Mouse (Mus musculus) C2C12 (cell line): ENCODE data around the gene Calm2. TPM values are rescaled to one million over a fixed set of nuclear protein-coding genes. Genes with fewer than 3 reads are reported as not detected.

Source experiments
- H3K27me3 ChIP-seq: one replicate; pipeline ENCODE4 v1.6.1; 2011; ENCODE audit not compliant: control insufficient read depth, insufficient read depth, insufficient read length
- H3K36me3 ChIP-seq: one replicate; pipeline ENCODE4 v1.6.1; 2011; ENCODE audit not compliant: control insufficient read depth, insufficient read depth
- H3K4me3 ChIP-seq: one replicate; pipeline ENCODE4 v1.5.1; 2011; ENCODE audit warnings: mild to moderate bottlenecking, control low read depth; ENCODE audit not compliant: poor library complexity, insufficient read depth, severe bottlenecking
- H3K79me2 ChIP-seq: one replicate; pipeline ENCODE4 v1.6.1; 2011; ENCODE audit not compliant: control insufficient read depth, insufficient read depth
- H3K79me3 ChIP-seq: one replicate; pipeline ENCODE4 v1.6.1; 2011; ENCODE audit warnings: low read depth, control low read depth
- H3ac ChIP-seq: one replicate; pipeline ENCODE3; 2011; ENCODE audit warnings: low read depth; ENCODE audit not compliant: control insufficient read depth, insufficient read length
- CEBPB ChIP-seq: IDR thresholded peaks from one replicate; pipeline ENCODE4 v1.6.1; 2011; ENCODE audit warnings: low read depth, mild to moderate bottlenecking, control low read depth, moderate library complexity
- CTCF ChIP-seq: IDR thresholded peaks from one replicate; pipeline ENCODE4 v1.5.1; 2011; ENCODE audit not compliant: control insufficient read depth, insufficient read depth, insufficient read length
- FOSL1 ChIP-seq: IDR thresholded peaks from one replicate; pipeline ENCODE4 v1.8.0; 2011; ENCODE audit warnings: mild to moderate bottlenecking, low read length; ENCODE audit not compliant: poor library complexity, insufficient read depth, severe bottlenecking
- MAX ChIP-seq: IDR thresholded peaks from one replicate; pipeline ENCODE4 v1.6.1; 2011; ENCODE audit warnings: mild to moderate bottlenecking, control low read depth
- MYOD1 ChIP-seq: IDR thresholded peaks from one replicate; pipeline ENCODE4 v1.6.1; 2011; ENCODE audit warnings: low read depth; ENCODE audit not compliant: control insufficient read depth, insufficient read length
- MYOG ChIP-seq: IDR thresholded peaks from one replicate; pipeline ENCODE4 v1.6.1; 2011; ENCODE audit not compliant: control insufficient read depth, insufficient read length; ENCODE audit errors: extremely low read depth
- USF1 ChIP-seq: IDR thresholded peaks from one replicate; pipeline ENCODE4 v1.6.1; 2011; ENCODE audit warnings: low read depth, mild to moderate bottlenecking, control low read depth, moderate library complexity
- polyA plus RNA-seq: library from polyadenylated mRNA; unstranded; fragments of >200 nt; fragmentation: generic; extraction: Trizol; gene quantifications from one replicate; pipeline ENCODE4 v1.2.1, GENCODE M21; 2012; ENCODE audit warnings: missing spikeins

Gene Calm2
- polyA plus RNA-seq, 1 experiment, result 321 TPM

- H3K79me3 ChIP-seq, result no peaks in the 10 kb centered on the region
- no peak overlapping the region for H3K4me3 ChIP-seq
- peaks cover 9% of the 10 kb centered on the region for H3K27me3 ChIP-seq
- H3ac ChIP-seq, result no peak overlapping the region
- TF ChIP-seq MYOG (no peak), CTCF (no peak), CEBPB (no peak), FOSL1 (no peak), MYOD1 (no peak), USF1 (no peak), MAX (no peak)
- H3K79me2 ChIP-seq, result no peaks in the 10 kb centered on the region
- no peaks in the 10 kb centered on the region for H3K36me3 ChIP-seq
Measured at GRCm38 (mm10) chr17:87485751-87486150, 39.0 kb upstream of the Calm2 start.

- Histone ChIP-seq H3K4me3 (no peak overlapping the region), H3K79me2 (no peaks in the 10 kb centered on the region), H3K36me3 (no peaks in the 10 kb centered on the region), H3K79me3 (no peaks in the 10 kb centered on the region), H3K27me3 (peaks cover 9% of the 10 kb centered on the region), H3ac (no peak overlapping the region)
- TF ChIP-seq USF1 (no peak), CTCF (no peak), MAX (no peak), MYOD1 (no peak), FOSL1 (no peak), CEBPB (no peak), MYOG (no peak)
Measured at GRCm38 (mm10) chr17:87482867-87483266, 36.1 kb upstream of the Calm2 start.

GRCm38 (mm10) chr17:87478569-87478968 is 31.8 kb upstream of the Calm2 start:
- H3K79me2 ChIP-seq, result no peaks in the 10 kb centered on the region
- TF ChIP-seq MYOD1 (no peak), MYOG (no peak), USF1 (no peak), CEBPB (no peak), FOSL1 (no peak), MAX (no peak), CTCF (no peak)
- H3ac ChIP-seq, result no peak overlapping the region
- H3K79me3 ChIP-seq, result no peaks in the 10 kb centered on the region
- H3K27me3 ChIP-seq, result peaks cover 1% of the 10 kb centered on the region
- H3K4me3 ChIP-seq, result no peak overlapping the region
- H3K36me3 ChIP-seq, result no peaks in the 10 kb centered on the region

GRCm38 (mm10) chr17:87477611-87478010 is 30.9 kb upstream of the Calm2 start:
- TF ChIP-seq MYOG (no peak), CTCF (no peak), FOSL1 (no peak), USF1 (no peak), MAX (no peak), MYOD1 (no peak), CEBPB (no peak)
- Histone ChIP-seq H3K27me3 (no peaks in the 10 kb centered on the region), H3K36me3 (no peaks in the 10 kb centered on the region), H3K4me3 (no peak overlapping the region), H3K79me2 (no peaks in the 10 kb centered on the region), H3ac (no peak overlapping the region), H3K79me3 (no peaks in the 10 kb centered on the region)

GRCm38 (mm10) chr17:87475356-87475755 is 28.6 kb upstream of the Calm2 start:
- H3ac ChIP-seq, result no peak overlapping the region
- no peaks in the 10 kb centered on the region for H3K27me3 ChIP-seq
- no peak for TF ChIP-seq CTCF
- no peak for TF ChIP-seq MYOD1
- TF ChIP-seq MAX, result no peak
- TF ChIP-seq MYOG, result no peak
- TF ChIP-seq USF1, result no peak
- TF ChIP-seq CEBPB, result no peak
- no peak for TF ChIP-seq FOSL1
- no peaks in the 10 kb centered on the region for H3K79me3 ChIP-seq
- H3K36me3 ChIP-seq, result no peaks in the 10 kb centered on the region
- H3K4me3 ChIP-seq, result no peak overlapping the region
- H3K79me2 ChIP-seq, result no peaks in the 10 kb centered on the region

GRCm38 (mm10) chr17:87474501-87474795 is 27.7 kb upstream of the Calm2 start:
- H3K4me3 ChIP-seq, result no peak overlapping the region
- no peaks in the 10 kb centered on the region for H3K79me2 ChIP-seq
- no peak for TF ChIP-seq CTCF
- no peak for TF ChIP-seq USF1
- no peak for TF ChIP-seq CEBPB
- TF ChIP-seq MAX, result no peak
- no peak for TF ChIP-seq MYOG
- TF ChIP-seq FOSL1, result no peak
- no peak for TF ChIP-seq MYOD1
- H3K79me3 ChIP-seq, result no peaks in the 10 kb centered on the region
- H3K36me3 ChIP-seq, result no peaks in the 10 kb centered on the region
- no peak overlapping the region for H3ac ChIP-seq
- H3K27me3 ChIP-seq, result no peaks in the 10 kb centered on the region
